Mouse (Mus musculus) embryo, embryonic 10.5 days (tissue): ENCODE data around the gene Lpin1.
A peak's percentile ranks its signal among the peaks of the same experiment; 100 is the strongest.

Source experiments
- DNase-seq: peaks from one replicate; pipeline ENCODE4 v3.0.0-alpha.2; 2015; ENCODE audit warnings: low spot score

Gene Lpin1

DNA sequence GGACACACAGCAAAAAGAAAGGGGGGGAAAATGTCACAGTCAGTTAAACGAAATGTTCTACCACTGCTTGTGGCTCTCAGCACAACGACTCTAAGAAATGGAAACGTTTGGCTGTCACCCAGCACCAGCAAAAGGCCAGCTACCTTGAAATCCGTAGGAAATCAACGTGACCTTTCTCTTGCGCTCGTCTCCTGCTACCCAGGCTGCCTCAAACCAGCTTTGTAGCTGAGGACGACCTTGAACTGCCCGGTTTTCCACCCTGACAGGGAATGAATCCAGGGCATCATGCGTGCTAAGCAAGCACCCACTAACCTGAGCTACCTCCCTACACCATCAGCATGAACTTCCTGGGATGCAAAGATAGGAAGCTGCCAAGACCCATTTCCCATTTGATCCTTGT, 39.5 kb downstream of the Lpin1 start:
- DNase-seq: no peak

- DNase-seq: no peak
Measured at GRCm38 (mm10) chr12:16570371-16571060, 40.2 kb downstream of the Lpin1 start.

GRCm38 (mm10) chr12:16568936-16569650, 41.7 kb downstream of the Lpin1 start:
- DNase-seq: no peak

DNA sequence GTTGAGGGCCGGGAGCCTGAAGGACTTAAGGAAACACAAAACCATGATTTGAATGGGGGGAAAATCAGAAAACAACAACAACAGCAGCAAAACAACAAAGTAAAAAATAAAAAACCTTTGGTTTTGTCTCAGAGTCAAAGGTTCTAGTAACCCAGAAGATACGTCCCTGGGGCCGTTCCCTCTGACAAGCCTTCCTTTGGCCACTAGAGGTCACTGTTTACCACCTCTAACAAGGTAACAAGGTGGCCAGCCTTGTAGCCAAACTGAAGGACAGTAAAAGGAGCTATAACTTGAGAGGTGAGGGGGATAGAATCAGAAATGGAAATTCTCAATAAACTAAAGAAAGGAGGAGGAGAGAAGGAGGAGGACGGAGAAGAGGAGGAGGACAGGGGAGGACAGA, 42.3 kb downstream of the Lpin1 start:
- peak; percentile 91 for DNase-seq

- DNase-seq: no peak
Measured at GRCm38 (mm10) chr12:16568090-16568489, 42.7 kb downstream of the Lpin1 start.

DNA sequence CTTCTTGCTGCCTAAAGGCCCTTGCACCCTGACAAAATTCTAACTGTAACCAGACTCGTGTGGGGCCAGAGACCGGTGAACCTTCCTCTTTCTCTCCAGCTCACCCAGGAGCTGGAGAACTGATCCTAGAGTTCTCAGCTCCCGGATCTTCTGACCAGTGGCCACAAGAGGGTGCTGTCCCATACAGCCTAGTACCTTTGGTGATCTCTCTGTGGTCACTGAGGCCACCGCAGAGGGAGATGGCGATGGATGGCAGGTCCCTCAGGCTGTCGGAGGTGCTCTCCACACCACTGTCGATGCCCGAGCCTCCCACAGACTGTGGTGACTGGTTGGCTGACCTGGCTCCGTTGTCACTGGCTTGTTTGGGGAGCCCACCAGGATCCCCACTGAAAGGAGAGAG, 47.3 kb downstream of the Lpin1 start:
- DNase-seq: peak; percentile 62

DNA sequence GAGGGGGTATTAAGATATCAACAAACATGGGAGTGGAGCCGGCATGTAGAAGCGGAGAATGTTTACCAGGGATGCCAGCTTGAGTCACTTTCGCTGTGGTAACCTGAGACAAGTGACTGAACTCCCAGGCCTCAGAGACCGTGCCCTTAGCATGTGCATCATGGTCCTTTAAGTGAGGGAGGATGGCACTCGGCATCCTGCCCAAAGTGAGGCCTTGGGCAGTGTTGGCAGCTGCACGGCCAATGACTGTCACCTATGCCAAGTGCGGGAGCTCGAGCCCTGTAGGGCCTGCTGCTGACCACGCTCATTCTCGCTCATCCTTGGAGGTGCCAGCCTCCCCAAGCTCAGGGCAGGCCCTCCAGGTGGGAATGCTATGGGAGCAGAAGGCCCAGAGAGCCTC, 48.1 kb downstream of the Lpin1 start:
- no peak for DNase-seq

GRCm38 (mm10) chr12:16562181-16562580, 48.6 kb downstream of the Lpin1 start:
- no peak for DNase-seq

GRCm38 (mm10) chr12:16557271-16557670, 53.5 kb downstream of the Lpin1 start:
- no peak for DNase-seq

GRCm38 (mm10) chr12:16554171-16554570, 56.6 kb downstream of the Lpin1 start:
- DNase-seq: no peak

DNA sequence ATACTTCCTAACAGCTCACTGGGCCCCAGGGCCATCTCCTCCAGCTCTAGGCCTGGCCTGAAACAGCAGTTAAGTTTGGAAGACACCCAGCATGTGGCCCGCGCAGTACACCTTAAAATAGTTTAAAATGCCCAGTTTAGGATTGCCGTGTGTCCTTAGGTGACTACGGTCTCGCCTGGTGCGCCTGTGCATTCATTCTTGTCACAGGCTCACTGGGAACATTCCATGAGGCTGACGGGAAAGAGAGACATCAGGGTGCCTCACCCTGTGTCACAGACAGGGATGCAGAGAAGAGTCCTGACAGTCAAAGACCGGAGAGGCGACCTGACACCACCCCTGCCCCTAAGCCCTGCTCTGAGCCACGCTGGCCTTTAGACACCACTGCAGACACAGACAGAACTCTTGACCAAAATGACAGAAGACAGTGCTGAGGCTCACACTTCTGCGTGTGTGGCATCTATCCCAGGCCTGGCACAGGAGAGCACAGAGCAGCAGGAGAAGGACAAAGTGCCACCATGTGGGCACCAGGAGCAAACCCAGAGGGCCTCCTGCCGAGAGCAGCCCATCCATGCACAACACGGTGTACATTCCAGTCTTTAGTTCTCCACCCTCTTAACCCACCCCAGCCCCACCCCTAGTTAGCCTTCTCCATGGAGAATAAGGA, 58.5 kb downstream of the Lpin1 start:
- no peak for DNase-seq

- DNase-seq: no peak
Measured at GRCm38 (mm10) chr12:16550983-16551454, 59.7 kb downstream of the Lpin1 start.

GRCm38 (mm10) chr12:16548824-16549375, 61.9 kb downstream of the Lpin1 start:
- DNase-seq: peak; percentile 40

GRCm38 (mm10) chr12:16541606-16542005, 69.2 kb downstream of the Lpin1 start:
- DNase-seq: no peak

- no peak for DNase-seq
Measured at GRCm38 (mm10) chr12:16540712-16541111, 70.1 kb downstream of the Lpin1 start.

DNA sequence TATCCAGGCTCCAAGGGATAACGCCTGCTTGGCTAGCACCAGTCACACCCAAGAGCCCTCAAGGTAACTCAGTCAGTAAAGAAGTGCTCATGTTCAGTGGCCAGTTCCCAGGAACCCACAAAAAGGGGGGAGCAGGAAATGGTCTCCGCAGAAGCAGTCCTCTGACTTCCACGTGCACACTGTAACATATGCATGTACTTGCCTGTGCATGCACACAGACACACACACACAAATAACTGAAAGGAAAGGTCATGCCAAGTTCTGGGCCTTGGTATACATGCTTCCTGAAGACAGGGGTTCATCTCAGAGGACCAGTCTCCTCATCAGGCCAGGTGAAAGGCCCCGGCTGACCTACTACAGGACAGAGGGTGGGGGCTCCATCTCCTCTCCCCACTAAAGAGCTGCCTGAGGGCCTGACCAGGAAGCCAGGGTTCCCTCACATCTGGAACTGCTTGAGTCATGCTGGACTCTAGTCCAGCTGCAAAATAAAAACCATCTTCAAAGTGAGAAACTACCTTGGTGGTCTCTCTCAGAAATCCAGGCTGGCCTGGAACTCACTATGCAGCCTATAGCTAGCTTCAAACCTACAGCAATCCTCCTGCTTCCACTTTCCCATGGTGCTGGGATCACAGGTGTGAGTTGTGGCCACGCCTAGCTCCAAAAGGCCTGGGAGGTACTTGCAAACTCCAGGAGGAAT, 70.7 kb downstream of the Lpin1 start:
- no peak for DNase-seq

GRCm38 (mm10) chr12:16533331-16533828, 77.4 kb downstream of the Lpin1 start:
- peak; percentile 93 for DNase-seq

DNA sequence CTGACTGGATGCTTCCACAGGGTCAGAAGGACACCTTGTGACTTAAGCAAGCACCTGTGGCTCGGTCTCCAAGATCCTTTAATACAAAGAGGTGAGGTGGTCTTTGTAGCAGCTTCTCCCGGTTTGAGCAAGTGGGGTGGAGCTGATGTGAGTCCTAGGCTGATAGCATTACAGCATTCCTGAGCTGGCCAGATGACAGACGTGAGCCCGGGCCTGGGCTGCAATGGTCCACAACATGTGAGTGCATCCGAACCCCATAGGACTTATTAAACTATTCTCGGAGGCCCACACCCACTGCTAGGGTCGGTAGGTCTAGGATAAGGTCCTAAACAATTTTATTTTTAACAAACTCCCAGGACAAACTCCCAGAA, 77.9 kb downstream of the Lpin1 start:
- no peak for DNase-seq

GRCm38 (mm10) chr12:16531956-16532859, 78.6 kb downstream of the Lpin1 start:
- no peak for DNase-seq

GRCm38 (mm10) chr12:16528650-16529049, 82.1 kb downstream of the Lpin1 start:
- no peak for DNase-seq

DNA sequence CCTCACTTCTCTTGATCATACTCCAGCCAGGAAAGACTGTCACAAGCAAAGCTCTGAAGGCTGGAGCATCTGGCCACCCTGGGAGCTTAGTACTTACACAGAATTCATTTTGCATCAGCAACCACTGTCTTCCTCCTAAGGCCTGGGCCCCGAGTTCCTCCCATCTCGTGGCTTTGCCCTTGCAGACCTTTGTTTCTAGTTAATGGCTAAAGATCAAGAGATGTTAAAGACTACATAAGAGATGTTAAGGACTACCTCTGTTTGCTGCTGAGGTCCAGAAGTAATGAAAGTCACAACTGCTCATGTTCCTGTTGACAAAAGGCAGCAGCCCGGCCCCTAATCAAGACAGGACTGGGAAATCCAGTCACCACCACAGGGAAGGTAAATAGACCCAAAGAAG, 82.8 kb downstream of the Lpin1 start:
- no peak for DNase-seq
